Mouse (Mus musculus): Measurements from ENCODE around the gene Proser3. TPM values are rescaled to one million over a fixed set of nuclear protein-coding genes. Genes with fewer than 3 reads are reported as not detected.
A peak's percentile ranks its signal among the peaks of the same experiment; 100 is the strongest.
"Not testable (repeated sequence)": the region's sequence is repeated elsewhere in the genome, so short reads cannot be mapped to it uniquely, and the experiment has no call there.

Proser3 gene
- total RNA-seq, 2 experiments from 2014 or later = 5.1 to 8.0 TPM

- DNase-seq (ENCODE audit: low spot score) = no peak
Measured at GRCm38 (mm10) chr7:30549880-30550279, 2.2 kb downstream of the Proser3 start.

DNA sequence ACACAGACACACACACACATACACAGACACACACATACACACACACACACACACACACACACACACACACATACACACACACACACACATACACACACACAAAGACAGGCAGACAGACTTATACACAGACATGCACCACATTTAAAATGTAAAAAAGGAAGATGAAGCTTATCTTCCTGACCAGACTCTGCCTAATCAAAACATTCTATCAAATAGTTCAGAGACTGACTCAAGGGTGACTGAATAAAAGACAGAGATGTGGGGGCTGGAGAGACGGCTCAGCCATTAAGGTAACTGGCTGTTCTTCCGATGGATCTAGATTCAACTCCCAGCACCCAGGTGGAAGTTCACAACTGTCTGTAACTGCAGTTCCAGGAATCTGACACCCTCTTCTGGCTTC lies 7.8 kb downstream of the Proser3 start:
- no peak for DNase-seq (ENCODE audit: low spot score)

GRCm38 (mm10) chr7:30540572-30540971 lies 11.5 kb downstream of the Proser3 start:
- DNase-seq (ENCODE audit: low spot score) = no peak

DNA sequence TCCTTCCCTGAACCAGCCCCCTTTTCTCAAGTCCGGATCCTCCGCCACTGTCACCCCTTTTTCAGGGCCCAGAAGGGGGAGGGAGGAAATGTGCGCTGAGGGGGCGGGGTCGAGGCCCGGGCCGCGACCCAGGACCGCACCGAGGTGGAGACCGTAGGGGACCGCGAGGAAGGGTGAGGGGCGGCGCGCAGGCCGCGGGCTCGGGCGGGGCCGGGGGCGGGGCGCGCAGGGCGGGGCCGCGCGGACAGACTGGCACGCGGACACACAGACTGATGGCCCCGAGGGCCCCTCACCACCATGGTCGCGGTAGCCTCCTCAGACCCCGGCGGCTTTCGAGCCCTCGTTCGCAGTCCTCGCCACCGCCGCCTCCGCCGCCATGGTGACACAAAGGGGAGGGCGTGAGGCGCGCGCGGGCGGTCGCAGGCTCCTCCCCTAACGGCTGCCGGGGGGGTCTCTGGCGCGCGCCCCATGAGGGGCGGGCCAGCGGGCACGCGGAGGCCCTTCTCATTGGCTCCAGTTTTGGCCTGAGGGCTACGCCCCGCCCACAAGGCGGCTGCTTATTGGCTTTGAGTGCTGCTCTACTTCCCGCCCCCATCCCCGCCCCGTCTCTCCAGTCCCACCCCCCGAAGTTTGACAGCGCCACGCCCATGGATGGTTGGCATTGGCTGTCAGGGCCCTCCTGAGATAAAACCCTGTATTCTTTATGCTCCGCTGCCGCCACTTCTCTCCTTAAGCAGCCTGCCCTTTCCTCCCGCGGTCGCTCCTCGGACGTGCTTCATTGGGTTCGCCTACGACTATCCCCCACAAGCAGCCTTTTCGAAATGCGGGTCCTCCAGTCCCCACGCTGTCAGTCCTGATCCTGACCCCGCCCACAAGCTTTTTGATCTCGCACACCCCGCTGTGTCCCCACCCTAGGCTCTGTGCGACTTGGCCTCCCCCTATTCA lies 17.2 kb downstream of the Proser3 start, which contains the start of gene Arhgap33:
Gene Arhgap33, minus strand, starts transcription at position 428 of the 945 bp plus-strand sequence.
- peak; percentile 92 for DNase-seq (ENCODE audit: low spot score)

- DNase-seq (ENCODE audit: low spot score) = no peak
Measured at GRCm38 (mm10) chr7:30533941-30534632, 18.0 kb downstream of the Proser3 start.

GRCm38 (mm10) chr7:30532931-30533330 lies 19.2 kb downstream of the Proser3 start:
- no peak for DNase-seq (ENCODE audit: low spot score)

GRCm38 (mm10) chr7:30531291-30531815 lies 20.7 kb downstream of the Proser3 start:
- DNase-seq (ENCODE audit: low spot score) = no peak

DNA sequence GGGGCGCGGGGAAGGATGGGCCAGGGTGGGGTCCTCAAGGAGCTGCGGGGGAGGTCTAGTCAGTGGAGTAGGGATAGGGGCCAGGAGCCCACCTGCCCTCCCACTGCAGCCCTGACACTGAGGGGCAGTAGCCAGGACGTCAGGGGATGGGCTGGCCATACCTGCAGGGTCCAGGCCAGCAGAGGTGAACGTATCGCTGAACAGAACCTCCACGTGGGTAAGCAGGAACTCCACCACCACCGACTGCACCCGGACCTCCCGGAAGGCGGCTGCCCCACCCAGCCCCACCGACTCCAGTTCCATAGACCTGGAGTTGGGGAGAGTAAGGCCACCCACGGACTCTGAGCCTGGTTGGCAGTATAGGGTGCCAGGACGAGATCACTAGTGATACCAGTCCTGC lies 25.1 kb downstream of the Proser3 start:
- DNase-seq (ENCODE audit: low spot score) = no peak

GRCm38 (mm10) chr7:30526399-30526798 lies 25.7 kb downstream of the Proser3 start:
- no peak for DNase-seq (ENCODE audit: low spot score)

- no peak for DNase-seq (ENCODE audit: low spot score)
Measured at GRCm38 (mm10) chr7:30525954-30526353, 26.1 kb downstream of the Proser3 start.

DNA sequence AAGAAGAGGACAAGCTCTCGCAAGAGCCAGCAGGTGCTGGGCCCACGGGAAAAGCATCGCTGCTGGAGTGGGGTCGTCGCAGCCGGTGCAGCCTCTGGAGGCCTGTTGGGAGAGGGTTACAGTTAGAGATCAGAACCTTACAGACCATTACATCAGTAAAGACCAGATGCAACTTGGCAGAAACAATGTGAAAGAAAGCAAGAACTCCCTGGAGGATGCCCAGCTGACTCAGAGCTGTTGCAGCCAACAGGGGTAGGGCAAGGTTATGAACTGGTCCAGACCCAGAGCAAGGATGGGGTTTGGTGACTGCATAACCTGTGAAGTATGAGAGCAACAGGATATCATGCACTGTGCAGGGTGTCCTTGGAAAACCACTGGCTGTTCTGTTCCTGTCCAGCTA lies 27.6 kb downstream of the Proser3 start:
- DNase-seq (ENCODE audit: low spot score) = no peak

DNA sequence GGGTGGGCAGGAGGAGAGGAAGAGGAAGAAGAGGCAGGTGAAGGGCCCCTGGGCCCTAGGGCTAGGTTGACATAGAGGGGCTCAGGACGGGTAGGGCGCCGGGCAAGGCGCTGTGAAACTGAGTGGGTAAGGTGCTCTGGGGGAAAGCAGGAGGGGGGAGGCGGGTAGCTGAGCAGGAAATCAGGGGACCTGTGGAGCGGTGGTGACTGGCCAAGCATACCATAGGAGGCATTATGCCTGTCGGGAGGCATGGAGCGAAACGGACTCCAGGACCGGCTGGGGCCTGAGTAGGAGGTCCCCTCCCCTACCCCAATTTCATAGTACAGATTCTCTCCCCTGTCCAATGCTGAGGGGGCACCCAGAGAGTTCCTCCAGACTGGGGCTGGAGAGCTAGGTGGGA lies 29.2 kb downstream of the Proser3 start:
- no peak for DNase-seq (ENCODE audit: low spot score)

GRCm38 (mm10) chr7:30520856-30521255 lies 31.2 kb downstream of the Proser3 start:
- DNase-seq (ENCODE audit: low spot score) = no peak

GRCm38 (mm10) chr7:30520396-30520795 lies 31.7 kb downstream of the Proser3 start:
- DNase-seq (ENCODE audit: low spot score) = no peak

GRCm38 (mm10) chr7:30518325-30518724 lies 33.8 kb downstream of the Proser3 start:
- DNase-seq (ENCODE audit: low spot score) = no peak

DNA sequence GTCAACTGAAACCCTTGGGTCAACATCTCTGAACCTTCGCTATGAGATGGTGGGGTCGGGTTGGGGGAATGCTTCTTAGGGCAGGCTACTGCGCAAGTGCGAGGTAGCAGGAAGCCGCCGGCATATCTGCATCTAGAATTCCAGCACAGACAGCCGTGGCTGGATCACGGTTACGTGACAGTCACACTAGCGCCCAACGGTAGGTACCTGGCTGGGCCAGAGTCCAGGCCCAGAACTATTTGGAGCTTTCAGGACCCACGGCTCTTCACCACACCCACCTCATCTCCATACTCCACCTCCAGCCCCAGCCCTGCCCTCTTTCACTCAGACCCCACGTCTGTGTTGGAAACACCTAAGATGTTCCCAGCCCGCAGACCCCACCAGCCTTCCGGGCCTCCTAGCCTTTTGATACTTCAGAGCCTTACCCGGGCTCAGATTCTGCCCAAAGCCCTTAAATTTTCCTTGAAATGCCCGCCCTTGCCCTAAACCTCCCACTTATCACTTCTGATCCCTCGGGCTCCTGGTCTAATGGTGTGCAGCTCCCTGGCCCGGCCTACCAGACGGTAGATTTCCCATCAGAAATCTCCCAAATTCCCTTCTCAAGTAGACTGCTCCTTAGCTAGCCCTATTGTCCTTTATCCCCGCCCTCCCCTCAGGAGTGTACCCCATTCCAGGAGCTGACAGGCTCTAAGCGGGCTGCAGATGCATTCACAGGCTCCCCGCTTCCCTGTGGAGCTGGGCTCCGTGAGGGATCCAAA lies 36.9 kb downstream of the Proser3 start:
- no peak for DNase-seq (ENCODE audit: low spot score)

- DNase-seq (ENCODE audit: low spot score) = no peak
Measured at GRCm38 (mm10) chr7:30508061-30508460, 44.0 kb downstream of the Proser3 start.

DNA sequence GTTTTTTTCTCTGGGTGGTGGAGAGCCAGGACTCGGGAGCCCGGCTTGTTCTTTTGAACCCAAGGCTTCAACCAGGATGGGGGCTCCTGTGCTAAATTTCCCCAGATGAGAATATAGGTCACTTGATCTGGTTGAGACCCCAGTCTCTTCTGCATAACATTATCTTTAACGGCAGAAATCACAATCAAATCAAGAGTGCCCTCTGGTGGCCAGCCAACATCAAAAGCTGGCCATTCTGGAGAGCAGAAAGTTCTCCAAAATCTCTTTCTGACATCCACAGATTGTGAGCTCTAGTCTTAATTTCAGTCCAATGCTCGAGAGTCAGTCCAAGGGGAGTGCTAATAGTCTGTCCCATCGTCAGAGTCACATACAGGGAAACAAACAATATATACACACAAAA lies 50.9 kb downstream of the Proser3 start:
- not testable (repeated sequence) for DNase-seq (ENCODE audit: low spot score)

- DNase-seq (ENCODE audit: low spot score) = not testable (repeated sequence)
Measured at GRCm38 (mm10) chr7:30495506-30496042, 56.5 kb downstream of the Proser3 start.

DNA sequence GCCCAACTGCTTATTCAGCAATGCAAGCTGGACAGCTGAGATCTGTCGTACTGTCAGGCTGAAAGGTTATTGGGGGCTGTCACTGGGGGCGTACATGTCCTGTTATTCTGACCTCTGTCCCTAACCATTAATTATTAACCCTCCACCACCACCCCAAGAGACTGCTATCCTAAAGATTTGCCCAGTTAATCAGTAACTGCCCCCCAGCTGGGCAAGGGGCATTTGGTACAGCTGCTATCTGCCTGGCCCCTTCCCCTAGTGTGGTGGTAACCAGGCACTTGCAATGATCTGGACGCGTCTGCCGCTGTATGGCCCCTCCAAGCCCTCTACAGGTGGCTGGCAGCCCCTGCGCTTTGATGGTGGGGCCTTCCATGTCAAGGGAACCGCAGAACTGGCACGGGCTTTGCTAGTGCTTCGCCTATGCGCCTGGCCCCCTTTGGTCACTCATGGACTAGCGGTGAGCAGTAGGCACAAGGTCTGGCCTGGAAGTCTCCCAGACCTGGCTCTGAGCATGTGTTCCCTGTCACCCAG lies 58.6 kb downstream of the Proser3 start, which contains the start of gene Prodh2:
Gene Prodh2, plus strand, starts transcription at position 222 of the 531 bp plus-strand sequence.
- DNase-seq (ENCODE audit: low spot score) = no peak

DNA sequence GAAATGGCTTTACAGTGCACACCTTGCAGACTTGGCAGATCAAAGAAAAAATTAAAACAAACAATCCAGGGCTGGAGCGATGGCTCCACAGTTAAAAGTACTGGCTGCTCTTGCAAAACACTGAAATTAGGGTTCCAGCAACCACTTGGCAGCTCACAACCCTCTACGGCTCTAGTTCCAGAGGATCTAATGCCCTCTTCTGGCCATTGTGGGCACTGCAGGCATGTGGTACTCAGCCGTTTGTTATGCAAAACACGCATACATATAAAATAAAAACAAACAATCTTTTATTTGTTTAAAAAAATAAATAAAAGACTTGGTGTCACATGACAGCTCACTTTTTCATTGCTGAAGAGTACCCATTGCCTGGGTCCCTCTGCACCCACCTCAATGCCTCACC lies 59.3 kb downstream of the Proser3 start:
- DNase-seq (ENCODE audit: low spot score) = peak; percentile 73

All from gastrocnemius, adult 18-20 months (tissue).